Mouse (Mus musculus): ENCODE results near the gene Esyt1.
A peak's percentile ranks its signal among the peaks of the same experiment; 100 is the strongest.
"Not testable (repeated sequence)": the region's sequence is repeated elsewhere in the genome, so short reads cannot be mapped to it uniquely, and the experiment has no call there.

Gene Esyt1

DNA sequence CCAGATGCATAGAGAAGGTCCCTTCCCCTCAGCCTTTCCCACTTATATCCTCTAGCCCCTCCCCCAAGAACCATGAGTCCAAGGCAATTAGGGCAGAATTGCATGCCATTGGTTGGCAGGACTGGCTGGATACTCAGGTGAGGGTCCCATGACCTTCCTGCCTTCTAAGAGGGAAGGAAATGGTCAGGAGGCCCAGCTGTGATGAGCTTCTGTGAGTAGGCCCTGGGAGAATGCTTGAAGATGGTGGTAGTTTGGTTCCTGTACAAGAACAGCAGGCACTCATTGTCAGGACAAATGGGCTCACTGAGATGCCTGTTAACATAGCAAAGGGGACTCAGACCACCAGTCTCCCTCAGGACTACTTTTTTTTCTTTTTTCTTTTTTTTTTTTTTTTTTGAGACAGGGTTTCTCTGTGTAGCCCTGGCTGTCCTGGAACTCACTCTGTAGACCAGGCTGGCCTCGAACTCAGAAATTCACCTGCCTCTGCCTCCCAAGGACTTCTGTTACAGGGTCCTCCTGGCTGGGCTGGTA is 12.7 kb upstream of the Esyt1 start:
- no peak for DNase-seq (ENCODE audit: low read depth, low spot score)

DNA sequence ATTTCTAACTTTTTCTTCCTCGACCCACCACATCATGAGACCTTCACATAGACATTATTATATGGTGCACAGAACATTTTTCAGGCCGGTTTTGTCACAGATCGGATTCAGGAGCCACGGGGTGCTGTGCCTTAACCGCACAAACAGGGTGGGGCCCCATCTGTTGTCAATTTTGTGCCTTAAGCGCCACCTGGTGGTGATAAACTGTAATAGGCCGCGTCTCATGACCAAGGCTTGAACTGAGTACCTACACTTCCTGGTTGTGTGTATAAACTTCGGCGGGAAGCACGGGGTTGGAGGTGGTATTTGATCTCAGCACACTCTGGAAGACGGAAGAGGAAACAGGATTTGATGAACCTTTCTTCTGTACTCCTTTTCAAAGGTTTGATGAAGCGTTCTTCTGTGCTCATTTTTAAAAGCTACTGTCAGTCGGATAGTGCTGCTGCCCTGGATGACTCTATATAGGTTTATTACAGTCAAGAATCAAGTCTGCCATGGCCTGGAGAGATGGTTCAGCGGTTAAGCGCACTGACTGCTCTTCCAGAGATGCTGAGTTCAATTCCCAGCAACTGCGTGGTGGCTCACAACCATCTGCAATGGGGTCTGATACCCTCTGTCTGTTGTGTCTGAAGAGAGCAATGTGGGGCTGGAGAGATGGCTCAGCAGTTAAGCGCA is 10.7 kb upstream of the Esyt1 start:
- peak; percentile 79 for DNase-seq (ENCODE audit: low read depth, low spot score)

DNA sequence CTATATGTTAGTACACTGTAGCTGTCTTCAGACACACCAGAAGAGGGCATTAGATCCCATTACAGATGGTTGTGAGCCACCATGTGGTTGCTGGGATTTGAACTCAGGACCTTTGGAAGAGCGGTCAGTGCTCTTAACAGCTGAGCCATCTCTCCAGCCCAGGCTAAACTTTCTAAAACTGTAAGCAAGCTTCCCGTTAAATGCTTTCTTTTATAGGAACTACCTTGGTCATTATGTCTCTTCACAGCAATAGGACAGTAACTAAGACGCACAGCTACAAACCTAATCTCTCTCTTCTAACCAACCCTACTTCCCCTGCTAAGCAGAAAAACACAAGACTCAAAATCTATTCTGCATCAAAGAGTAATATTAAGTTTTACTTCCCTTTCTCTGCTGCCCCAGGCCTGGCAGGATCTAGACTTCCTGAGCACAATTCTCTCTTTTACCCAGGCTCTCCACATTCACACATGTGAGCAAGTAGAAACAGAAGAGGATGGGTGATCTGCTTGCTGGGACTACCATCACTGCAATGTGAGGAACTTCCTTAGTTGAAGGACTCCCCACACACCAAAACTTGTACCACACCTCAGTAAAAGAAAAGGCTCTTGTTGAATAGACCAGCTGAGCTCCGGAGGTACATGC is 10.1 kb upstream of the Esyt1 start:
- DNase-seq (ENCODE audit: low read depth, low spot score), result no peak

- DNase-seq (ENCODE audit: low read depth, low spot score), result no peak
Observed at GRCm38 (mm10) chr10:128535206-128535605, 9.5 kb upstream of the Esyt1 start.

DNA sequence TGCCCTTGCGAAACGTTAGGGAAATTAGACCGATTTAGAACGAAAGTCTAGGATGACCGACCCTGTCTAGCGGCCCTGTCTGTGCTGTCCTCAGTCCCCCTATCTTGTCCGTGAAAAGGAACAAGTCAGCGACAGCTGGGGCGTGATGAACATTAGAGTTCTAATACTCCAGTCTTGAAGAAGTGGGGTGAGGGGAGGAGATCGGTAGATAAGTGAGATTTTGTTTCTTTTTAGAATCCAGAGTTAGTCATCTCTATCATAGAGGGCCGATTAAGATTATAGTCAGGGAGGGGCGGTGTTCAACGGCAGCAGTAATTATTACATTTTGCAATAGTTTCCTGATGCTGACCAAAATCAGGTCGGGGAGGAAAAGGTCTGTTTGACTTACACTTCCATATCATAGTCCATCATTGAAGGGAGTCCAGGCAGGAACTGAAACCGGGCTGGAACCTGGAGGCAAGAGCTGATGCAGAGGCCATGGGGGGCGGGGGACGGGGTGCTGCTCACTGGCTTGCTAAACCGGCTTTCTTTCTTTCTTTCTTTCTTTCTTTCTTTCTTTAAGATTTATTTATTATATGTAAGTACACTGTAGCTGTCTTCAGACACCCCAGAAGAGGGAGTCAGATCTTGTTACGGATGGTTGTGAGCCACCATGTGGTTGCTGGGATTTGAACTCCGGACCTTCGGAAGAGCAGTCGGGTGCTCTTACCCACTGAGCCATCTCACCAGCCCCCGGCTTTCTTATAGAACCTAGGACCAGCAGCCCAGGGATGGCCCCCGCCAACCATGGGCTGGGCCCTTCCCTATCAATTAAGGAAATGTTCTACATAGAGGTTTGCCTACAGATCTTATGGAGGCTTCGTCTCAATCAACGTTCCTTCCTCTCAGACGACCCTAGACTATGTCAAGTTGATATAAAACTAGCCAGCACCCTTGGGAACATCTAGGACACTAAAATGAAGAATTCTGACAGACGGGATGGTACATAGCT is 990 bp upstream of the Esyt1 start:
- no peak for DNase-seq (ENCODE audit: low read depth, low spot score)

GRCm38 (mm10) chr10:128524732-128525662 is 674 bp downstream of the Esyt1 start:
- DNase-seq (ENCODE audit: low read depth, low spot score), result peak; percentile 38

- no peak for DNase-seq (ENCODE audit: low read depth, low spot score)
Observed at GRCm38 (mm10) chr10:128524111-128524731, 1.4 kb downstream of the Esyt1 start.

DNA sequence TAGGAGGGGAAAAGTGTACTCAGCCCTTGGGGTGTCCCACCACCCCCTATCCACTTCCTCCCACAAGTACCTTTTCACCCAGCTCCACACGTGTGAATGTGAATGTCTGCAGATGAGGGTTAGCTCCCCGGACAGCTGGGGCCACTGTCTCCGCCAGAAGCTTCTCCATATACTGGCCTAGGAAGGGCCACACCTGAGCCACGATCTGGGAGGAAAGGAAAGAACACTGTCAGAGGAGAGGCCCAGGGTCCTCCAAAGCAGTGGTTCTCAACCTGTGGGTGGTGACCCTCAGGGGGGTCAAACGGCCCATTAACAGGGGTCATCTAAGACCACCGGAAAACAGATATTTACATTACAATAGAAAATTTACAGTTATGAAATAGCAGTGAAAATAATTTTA is 3.3 kb downstream of the Esyt1 start:
- DNase-seq (ENCODE audit: low read depth, low spot score), result no peak

DNA sequence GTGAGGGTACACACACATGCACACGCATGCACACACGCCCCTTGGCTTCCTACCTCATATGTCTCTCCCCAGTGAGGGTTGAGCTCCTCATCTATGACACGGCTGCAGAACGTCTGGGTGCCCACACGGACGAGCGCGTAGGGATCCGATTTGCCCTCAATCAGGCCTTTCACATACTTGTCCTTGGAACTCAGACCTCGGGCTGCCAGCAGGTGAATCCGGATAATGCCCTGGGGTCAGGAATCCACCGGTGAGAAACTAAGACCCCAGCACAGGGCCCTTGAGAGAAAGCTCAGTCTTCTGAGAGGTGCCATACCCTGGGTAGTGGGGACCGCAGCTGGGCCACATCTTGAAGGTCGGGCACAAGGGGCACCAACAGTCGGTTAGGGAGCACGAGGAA is 5.1 kb downstream of the Esyt1 start:
- no peak for DNase-seq (ENCODE audit: low read depth, low spot score)

DNA sequence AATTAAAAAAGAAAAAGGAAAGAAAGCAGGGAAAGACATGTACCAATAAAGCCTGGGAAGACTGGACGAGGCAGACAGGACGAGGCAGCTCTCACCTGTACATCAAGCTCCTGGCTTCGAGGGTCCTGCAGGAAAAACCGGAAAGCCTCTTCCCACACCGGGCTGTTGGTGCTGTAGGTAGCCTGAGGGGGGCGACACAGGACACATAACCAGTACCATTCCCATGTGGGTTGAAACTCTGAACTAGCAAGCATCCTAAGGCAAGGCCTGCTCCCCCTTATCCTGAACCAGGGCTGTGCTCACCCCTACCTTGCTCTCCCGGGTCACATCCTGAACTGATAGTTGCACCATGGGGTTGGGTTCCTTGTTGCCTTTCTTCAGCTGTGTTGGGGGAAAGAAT is 6.8 kb downstream of the Esyt1 start:
- no peak for DNase-seq (ENCODE audit: low read depth, low spot score)

DNA sequence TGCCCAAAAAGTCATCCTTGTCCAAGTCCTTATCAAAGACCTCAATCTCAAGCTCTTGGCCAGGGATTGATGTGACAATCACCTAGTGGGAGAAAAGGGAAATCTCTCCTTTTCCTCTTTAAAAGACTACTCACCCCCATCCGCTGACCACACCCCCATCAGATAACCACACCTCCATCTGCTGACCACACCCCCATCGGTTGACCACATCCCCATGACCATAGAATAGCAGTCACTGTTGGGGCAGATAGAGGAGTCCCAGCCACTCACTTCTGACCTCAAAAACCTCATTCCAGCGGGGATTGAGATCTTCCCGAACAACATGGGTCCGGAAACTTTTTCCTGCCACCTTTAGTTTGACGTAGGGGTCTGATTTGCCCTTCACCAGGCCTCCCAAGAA is 9.0 kb downstream of the Esyt1 start:
- DNase-seq (ENCODE audit: low read depth, low spot score), result no peak

DNA sequence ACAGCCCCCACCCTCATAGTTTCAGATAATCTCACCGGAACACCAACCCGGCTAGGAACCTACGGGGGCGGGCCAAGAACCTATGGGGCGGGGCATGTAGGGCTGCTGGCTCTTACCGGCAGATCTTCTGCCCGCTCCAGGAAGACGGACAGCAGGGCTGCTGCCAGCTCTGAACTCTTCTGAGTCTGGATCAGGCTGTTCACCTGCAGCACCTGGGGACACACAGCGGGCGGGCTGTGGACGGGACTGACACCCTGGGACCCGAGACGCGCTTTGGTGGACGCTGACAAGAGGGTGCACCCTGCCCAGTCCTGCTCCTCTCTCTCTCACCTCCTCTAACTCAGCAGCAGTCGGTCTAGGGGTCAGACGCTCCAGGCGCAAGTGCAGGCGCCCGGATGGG is 9.6 kb downstream of the Esyt1 start:
- DNase-seq (ENCODE audit: low read depth, low spot score), result no peak

- DNase-seq (ENCODE audit: low read depth, low spot score), result no peak
Observed at GRCm38 (mm10) chr10:128515044-128515443, 10.6 kb downstream of the Esyt1 start.

- DNase-seq (ENCODE audit: low read depth, low spot score), result no peak
Observed at GRCm38 (mm10) chr10:128511761-128512160, 13.9 kb downstream of the Esyt1 start.

GRCm38 (mm10) chr10:128511189-128511588 is 14.5 kb downstream of the Esyt1 start:
- no peak for DNase-seq (ENCODE audit: low read depth, low spot score)

GRCm38 (mm10) chr10:128510301-128510700 is 15.4 kb downstream of the Esyt1 start:
- DNase-seq (ENCODE audit: low read depth, low spot score), result no peak

- no peak for DNase-seq (ENCODE audit: low read depth, low spot score)
Observed at GRCm38 (mm10) chr10:128509831-128510230, 15.8 kb downstream of the Esyt1 start.

DNA sequence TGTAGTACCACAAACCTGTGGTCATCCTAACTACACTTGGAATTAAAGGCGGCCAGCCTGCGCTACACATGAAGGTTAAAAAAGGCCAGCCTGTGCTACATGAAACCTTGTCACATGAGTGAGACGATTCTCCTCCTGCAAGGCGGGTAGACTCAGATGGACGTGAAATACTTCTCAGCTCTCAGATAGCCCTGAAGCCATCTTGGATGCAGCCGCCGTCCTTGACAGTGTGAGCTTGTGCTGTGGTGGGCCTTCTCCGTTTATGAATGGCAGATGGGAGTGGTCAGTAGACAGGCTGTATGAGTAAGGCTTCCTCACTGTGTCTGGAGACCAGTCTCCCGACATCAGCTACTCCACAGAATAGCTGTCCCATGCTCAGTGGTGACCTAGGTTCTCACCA is 16.5 kb downstream of the Esyt1 start:
- DNase-seq (ENCODE audit: low read depth, low spot score), result no peak

GRCm38 (mm10) chr10:128508260-128508659 is 17.4 kb downstream of the Esyt1 start:
- no peak for DNase-seq (ENCODE audit: low read depth, low spot score)

DNA sequence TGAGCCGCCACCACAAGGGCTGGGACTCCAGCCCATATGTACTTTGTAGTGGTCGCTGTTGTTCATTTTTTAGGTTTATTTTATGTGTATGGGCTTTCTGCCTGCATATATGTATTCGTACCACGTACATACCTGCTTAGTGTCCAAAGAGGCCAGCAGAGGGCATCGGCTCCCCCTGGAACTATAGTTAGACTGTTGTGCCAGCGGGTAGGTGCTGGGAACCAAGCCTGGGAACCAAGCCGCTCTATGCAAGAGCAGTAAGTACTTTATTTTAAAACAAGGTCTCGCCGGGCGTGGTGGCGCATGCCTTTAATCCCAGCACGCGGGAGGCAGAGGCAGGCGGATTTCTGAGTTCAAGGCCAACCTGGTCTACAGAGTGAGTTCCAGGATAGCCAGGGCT is 19.7 kb downstream of the Esyt1 start:
- DNase-seq (ENCODE audit: low read depth, low spot score), result no peak

GRCm38 (mm10) chr10:128505371-128505667 is 20.4 kb downstream of the Esyt1 start:
- not testable (repeated sequence) for DNase-seq (ENCODE audit: low read depth, low spot score)
